Mouse (Mus musculus) lung, postnatal 0 days (tissue): ENCODE measurements around the gene Mapkapk3.

Experiments
- CTCF ChIP-seq: IDR thresholded peaks from 2 replicates; pipeline ENCODE4 v1.5.1; 2016; ENCODE audit warnings: antibody characterized with exemption, mild to moderate bottlenecking
- EP300 ChIP-seq: IDR thresholded peaks from 2 replicates; pipeline ENCODE4 v1.6.1; 2016; ENCODE audit warnings: antibody characterized with exemption, mild to moderate bottlenecking, control low read depth

- no peak for TF ChIP-seq CTCF
- no peak for TF ChIP-seq EP300
Observed at GRCm38 (mm10) chr9:107288105-107288650, 1.5 kb downstream of the Mapkapk3 start.
